Mouse (Mus musculus): ENCODE measurements at regions not wholly inside any gene's neighbourhood (a gene's known extent, or its start where the extent isn't known, plus 50 kb on each side); places are given as distances from the start of the nearest gene placed in this dataset.

- no peaks in the 10 kb centered on the region for H3K9me3 ChIP-seq
- H3K27ac ChIP-seq, result no peak overlapping the region
- 84% methylated on average over 4 of the region's 4 CpGs for WGBS
- no peak for ATAC-seq (ENCODE audit: low FRiP score)
- no peak overlapping the region for H3K4me3 ChIP-seq (replicated peaks)
- H3K36me3 ChIP-seq (replicated peaks), result no peaks in the 10 kb centered on the region
- H3K4me1 ChIP-seq, result no peaks in the 10 kb centered on the region
- H3K9ac ChIP-seq, result no peak overlapping the region
- no peak overlapping the region for H3K4me2 ChIP-seq
- H3K27me3 ChIP-seq, result no peaks in the 10 kb centered on the region
These were observed 115.6 kb upstream of the Tdrd3 start for GRCm38 (mm10) chr14:87300838-87301237.

- no peak overlapping the region for H3K4me3 ChIP-seq (replicated peaks)
- H3K4me2 ChIP-seq, result no peak overlapping the region
- no peaks in the 10 kb centered on the region for H3K36me3 ChIP-seq (replicated peaks)
- no peaks in the 10 kb centered on the region for H3K4me1 ChIP-seq
- no peaks in the 10 kb centered on the region for H3K27me3 ChIP-seq
- H3K9me3 ChIP-seq, result no peaks in the 10 kb centered on the region
- WGBS, result 81% methylated on average over 5 of the region's 5 CpGs
- no peak overlapping the region for H3K27ac ChIP-seq
- H3K9ac ChIP-seq, result no peak overlapping the region
- ATAC-seq (ENCODE audit: low FRiP score), result no peak
These were observed 114.9 kb upstream of the Tdrd3 start for GRCm38 (mm10) chr14:87301564-87301963.

- Histone ChIP-seq H3K4me2 (no peak overlapping the region), H3K27ac (no peak overlapping the region), H3K36me3 (replicated peaks) (no peaks in the 10 kb centered on the region), H3K27me3 (no peaks in the 10 kb centered on the region), H3K4me3 (replicated peaks) (no peak overlapping the region), H3K4me1 (no peaks in the 10 kb centered on the region), H3K9ac (no peak overlapping the region), H3K9me3 (no peaks in the 10 kb centered on the region)
- 89% methylated on average over 2 of the region's 2 CpGs for WGBS
- no peak for ATAC-seq (ENCODE audit: low FRiP score)
These were observed 111.0 kb upstream of the Tdrd3 start for GRCm38 (mm10) chr14:87305481-87305880.

GRCm38 (mm10) chr14:87306011-87306410 lies 110.4 kb upstream of the Tdrd3 start:
- ATAC-seq (ENCODE audit: low FRiP score), result no peak
- Histone ChIP-seq H3K9me3 (no peaks in the 10 kb centered on the region), H3K9ac (no peak overlapping the region), H3K4me1 (no peaks in the 10 kb centered on the region), H3K27me3 (no peaks in the 10 kb centered on the region), H3K27ac (no peak overlapping the region), H3K36me3 (replicated peaks) (no peaks in the 10 kb centered on the region), H3K4me3 (replicated peaks) (no peak overlapping the region), H3K4me2 (no peak overlapping the region)
- 76% methylated on average over 7 of the region's 7 CpGs for WGBS

DNA sequence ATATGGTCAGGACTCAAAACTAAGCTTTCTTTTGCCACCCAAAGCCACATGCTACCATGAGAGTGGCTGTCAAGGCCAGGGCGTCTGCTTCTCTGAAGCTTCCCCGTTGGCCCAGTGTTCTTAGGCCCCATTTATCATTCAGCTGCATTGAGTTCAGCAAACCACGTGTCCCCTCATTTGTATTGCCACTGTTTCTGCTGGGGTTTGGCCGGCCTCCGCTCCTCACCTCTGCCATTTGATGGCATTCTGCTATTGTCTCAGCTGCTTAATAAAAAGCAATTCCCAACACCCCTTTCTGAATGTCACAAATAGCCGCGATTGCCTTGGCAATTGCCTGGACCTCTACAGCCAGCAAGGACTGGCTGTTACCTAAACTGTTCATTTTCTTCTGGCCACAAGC lies 108.4 kb upstream of the Tdrd3 start:
- no peaks in the 10 kb centered on the region for H3K4me1 ChIP-seq
- H3K27me3 ChIP-seq, result no peaks in the 10 kb centered on the region
- H3K4me3 ChIP-seq (replicated peaks), result no peak overlapping the region
- H3K9ac ChIP-seq, result no peak overlapping the region
- H3K4me2 ChIP-seq, result no peak overlapping the region
- WGBS, result 64% methylated on average over 7 of the region's 7 CpGs
- H3K36me3 ChIP-seq (replicated peaks), result no peaks in the 10 kb centered on the region
- H3K9me3 ChIP-seq, result no peaks in the 10 kb centered on the region
- ATAC-seq (ENCODE audit: low FRiP score), result 0 out of 2 replicates have a peak, but pooled peaks have one; percentile 27
- H3K27ac ChIP-seq, result no peak overlapping the region

- H3K27ac ChIP-seq, result no peak overlapping the region
- no peaks in the 10 kb centered on the region for H3K27me3 ChIP-seq
- 93% methylated on average over 5 of the region's 5 CpGs for WGBS
- no peaks in the 10 kb centered on the region for H3K9me3 ChIP-seq
- H3K9ac ChIP-seq, result no peak overlapping the region
- no peaks in the 10 kb centered on the region for H3K36me3 ChIP-seq (replicated peaks)
- H3K4me1 ChIP-seq, result no peaks in the 10 kb centered on the region; the same call in 1 of the 2 replicates
- H3K4me3 ChIP-seq (replicated peaks), result no peak overlapping the region
- no peak overlapping the region for H3K4me2 ChIP-seq
- no peak for ATAC-seq (ENCODE audit: low FRiP score)
These were observed 104.1 kb upstream of the Tdrd3 start for GRCm38 (mm10) chr14:87312318-87312717.

GRCm38 (mm10) chr14:87314999-87315732 lies 101.3 kb upstream of the Tdrd3 start:
- ATAC-seq (ENCODE audit: low FRiP score), result peak; percentile 73; the same call in 1 of the 2 replicates
- no peak overlapping the region for H3K9ac ChIP-seq
- no peak overlapping the region for H3K4me3 ChIP-seq (replicated peaks)
- 28% methylated on average over 6 of the region's 6 CpGs for WGBS
- H3K27ac ChIP-seq, result no peak overlapping the region
- no peaks in the 10 kb centered on the region for H3K27me3 ChIP-seq
- no peak overlapping the region for H3K4me2 ChIP-seq
- H3K9me3 ChIP-seq, result no peaks in the 10 kb centered on the region
- no peaks in the 10 kb centered on the region; the same call in 1 of the 2 replicates for H3K4me1 ChIP-seq
- no peaks in the 10 kb centered on the region for H3K36me3 ChIP-seq (replicated peaks)

- Histone ChIP-seq H3K27ac (no peak overlapping the region), H3K4me1 (no peaks in the 10 kb centered on the region), H3K4me2 (no peak overlapping the region), H3K27me3 (no peaks in the 10 kb centered on the region), H3K36me3 (replicated peaks) (no peaks in the 10 kb centered on the region), H3K9me3 (no peaks in the 10 kb centered on the region), H3K9ac (no peak overlapping the region), H3K4me3 (replicated peaks) (no peak overlapping the region)
- 33% methylated on average over 1 of the region's 1 CpGs for WGBS
- ATAC-seq (ENCODE audit: low FRiP score), result no peak
These were observed 88.6 kb upstream of the Tdrd3 start for GRCm38 (mm10) chr14:87327841-87328240.

DNA sequence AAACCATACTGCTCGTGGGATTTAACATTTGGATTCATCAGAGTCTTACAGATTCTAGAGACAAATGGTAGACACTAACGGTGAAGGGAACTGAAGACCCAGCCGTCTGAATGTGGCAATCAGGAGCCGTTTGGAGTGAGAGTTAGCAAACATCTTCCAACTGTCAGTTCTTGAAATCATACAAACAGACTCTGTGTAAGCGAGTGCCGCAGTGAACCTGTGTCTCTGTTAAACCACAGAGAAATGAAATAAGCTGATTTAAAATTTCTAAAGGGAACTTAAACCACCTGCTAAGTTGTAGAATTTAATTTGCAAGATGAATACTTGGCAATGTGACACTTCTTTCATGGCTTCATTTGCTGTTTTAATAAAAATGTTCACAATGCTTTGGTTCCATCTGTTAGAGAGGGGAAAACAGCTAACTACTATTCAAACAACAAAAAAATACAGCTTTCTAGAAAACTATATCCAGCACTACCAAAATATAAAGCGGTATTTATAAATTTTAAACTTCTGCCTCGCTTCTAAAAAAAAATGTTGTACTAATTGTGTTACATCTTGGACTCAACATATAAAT lies 78.4 kb upstream of the Tdrd3 start:
- WGBS, result 81% methylated on average over 8 of the region's 8 CpGs
- ATAC-seq (ENCODE audit: low FRiP score), result no peak
- no peak overlapping the region for H3K4me3 ChIP-seq (replicated peaks)
- no peak overlapping the region for H3K9ac ChIP-seq
- no peak overlapping the region for H3K27ac ChIP-seq
- H3K9me3 ChIP-seq, result no peaks in the 10 kb centered on the region
- no peaks in the 10 kb centered on the region for H3K27me3 ChIP-seq
- H3K36me3 ChIP-seq (replicated peaks), result no peaks in the 10 kb centered on the region
- no peaks in the 10 kb centered on the region for H3K4me1 ChIP-seq
- H3K4me2 ChIP-seq, result no peak overlapping the region

- H3K4me2 ChIP-seq, result no peak overlapping the region
- no peak overlapping the region for H3K27ac ChIP-seq
- ATAC-seq (ENCODE audit: low FRiP score), result no peak
- WGBS, result 82% methylated on average over 1 of the region's 1 CpGs
- no peak overlapping the region for H3K9ac ChIP-seq
- no peaks in the 10 kb centered on the region for H3K36me3 ChIP-seq (replicated peaks)
- H3K27me3 ChIP-seq, result no peaks in the 10 kb centered on the region
- no peaks in the 10 kb centered on the region for H3K4me1 ChIP-seq
- H3K9me3 ChIP-seq, result no peaks in the 10 kb centered on the region
- no peak overlapping the region for H3K4me3 ChIP-seq (replicated peaks)
These were observed 71.9 kb upstream of the Tdrd3 start for GRCm38 (mm10) chr14:87344540-87344939.

DNA sequence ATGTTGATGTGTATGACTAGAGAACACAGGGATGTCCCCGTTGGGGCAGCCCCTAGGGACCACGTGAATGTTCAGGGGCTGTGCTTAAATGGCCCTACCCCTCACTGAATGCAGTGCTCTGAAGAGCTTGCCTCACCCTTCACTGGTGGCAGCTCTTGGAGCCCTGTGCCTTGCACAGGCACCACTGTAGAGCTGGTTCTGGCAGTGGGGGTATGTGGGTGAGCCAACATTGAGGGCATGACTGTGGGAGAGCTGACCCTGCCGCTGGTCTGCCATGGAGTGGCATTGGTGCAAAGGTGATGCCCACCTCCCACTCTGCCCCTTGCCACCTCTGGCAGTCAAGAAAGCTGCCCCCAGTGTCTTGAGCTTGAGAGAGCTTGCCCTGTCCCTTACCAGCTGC lies 69.6 kb upstream of the Tdrd3 start:
- H3K36me3 ChIP-seq (replicated peaks), result no peaks in the 10 kb centered on the region
- H3K9ac ChIP-seq, result no peak overlapping the region
- no peaks in the 10 kb centered on the region for H3K27me3 ChIP-seq
- H3K4me2 ChIP-seq, result no peak overlapping the region
- H3K9me3 ChIP-seq, result no peaks in the 10 kb centered on the region
- no peaks in the 10 kb centered on the region for H3K4me1 ChIP-seq
- 95% methylated on average over 3 of the region's 3 CpGs for WGBS
- no peak for ATAC-seq (ENCODE audit: low FRiP score)
- H3K27ac ChIP-seq, result no peak overlapping the region
- H3K4me3 ChIP-seq (replicated peaks), result no peak overlapping the region

- Histone ChIP-seq H3K9ac (no peak overlapping the region), H3K4me3 (replicated peaks) (no peak overlapping the region), H3K27ac (no peak overlapping the region), H3K9me3 (no peaks in the 10 kb centered on the region), H3K4me2 (no peak overlapping the region), H3K4me1 (no peaks in the 10 kb centered on the region), H3K27me3 (no peaks in the 10 kb centered on the region), H3K36me3 (replicated peaks) (no peaks in the 10 kb centered on the region)
- 60% methylated on average over 3 of the region's 3 CpGs for WGBS
- ATAC-seq (ENCODE audit: low FRiP score), result no peak
These were observed 67.6 kb upstream of the Tdrd3 start for GRCm38 (mm10) chr14:87348825-87349224.

GRCm38 (mm10) chr14:87365793-87366192 lies 50.6 kb upstream of the Tdrd3 start:
- Histone ChIP-seq H3K36me3 (replicated peaks) (no peaks in the 10 kb centered on the region), H3K27ac (no peak overlapping the region), H3K4me3 (replicated peaks) (no peak overlapping the region), H3K4me1 (no peaks in the 10 kb centered on the region), H3K9me3 (no peaks in the 10 kb centered on the region), H3K4me2 (no peak overlapping the region), H3K27me3 (no peaks in the 10 kb centered on the region), H3K9ac (no peak overlapping the region)
- ATAC-seq (ENCODE audit: low FRiP score), result no peak
- WGBS, result 94% methylated on average over 2 of the region's 2 CpGs

All from forebrain, embryonic 12.5 days (tissue).